21 mouse cellular contexts compared by ENCODE assay signal in genomic region chr16:94330429-94330828, GRCm38 (mm10). TPM values are rescaled to one million over a fixed set of nuclear protein-coding genes. Genes with fewer than 3 reads are reported as not detected.
DNase-seq lines count a peak whose midpoint lies in the region; ATAC-seq and TF ChIP-seq lines count a peak whose summit lies in the region.
"Had no signal": no experiment of that assay in that cellular context is flagged by ENCODE, and none has a peak within 500 bp of the region (broad histone marks: within the 10 kb centered on the region; RNA-seq: fewer than 3 reads in every experiment).

No protein-coding gene starts in this region.

- H3K4me2 ChIP-seq in midbrain, embryonic 15.5 days, result no peak overlapping the region
- no peak overlapping the region for H3K4me2 ChIP-seq in forebrain, embryonic 13.5 days
- H3K4me2 ChIP-seq in midbrain, postnatal 0 days (ENCODE audit: low read depth, low read length, poor library complexity, severe bottlenecking), result no peak overlapping the region
- H3K4me2 ChIP-seq: hindbrain, embryonic 15.5 days; limb, embryonic 15.5 days; neural tube, embryonic 15.5 days had no signal

- H3K36me3 ChIP-seq in midbrain, embryonic 10.5 days, result no peaks in the 10 kb centered on the region
- no peaks in the 10 kb centered on the region for H3K36me3 ChIP-seq in midbrain, embryonic 15.5 days (replicated peaks)
- H3K36me3 ChIP-seq in forebrain, embryonic 13.5 days (ENCODE audit: poor library complexity, severe bottlenecking), result no peaks in the 10 kb centered on the region
- no peaks in the 10 kb centered on the region for H3K36me3 ChIP-seq in midbrain, postnatal 0 days (ENCODE audit: insufficient read depth, low read length)
- H3K36me3 ChIP-seq: hindbrain, embryonic 15.5 days; limb, embryonic 15.5 days; neural tube, embryonic 15.5 days had no signal

- no peak overlapping the region for H3K4me3 ChIP-seq in midbrain, embryonic 10.5 days
- H3K4me3 ChIP-seq in midbrain, embryonic 15.5 days, result no peak overlapping the region
- H3K4me3 ChIP-seq in forebrain, embryonic 13.5 days, result no peak overlapping the region
- no peak overlapping the region for H3K4me3 ChIP-seq in midbrain, postnatal 0 days (ENCODE audit: low read depth, low read length)
- H3K4me3 ChIP-seq: hindbrain, embryonic 15.5 days; limb, embryonic 15.5 days; neural tube, embryonic 15.5 days had no signal

- H3K4me1 ChIP-seq in midbrain, embryonic 10.5 days, result peaks cover 34% of the 10 kb centered on the region
- H3K4me1 ChIP-seq in midbrain, embryonic 15.5 days, result peaks cover 23% of the 10 kb centered on the region
- H3K4me1 ChIP-seq in forebrain, embryonic 13.5 days, result peaks cover 33% of the 10 kb centered on the region
- H3K4me1 ChIP-seq in midbrain, postnatal 0 days (ENCODE audit: insufficient read depth, low read length), result peaks cover 6% of the 10 kb centered on the region; the same call in 1 of the 2 replicates

- peaks cover 57% of the 10 kb centered on the region for H3K27me3 ChIP-seq in midbrain, embryonic 10.5 days (ENCODE audit: low read depth, poor library complexity, severe bottlenecking)
- H3K27me3 ChIP-seq in midbrain, embryonic 15.5 days (replicated peaks), result peaks cover 35% of the 10 kb centered on the region
- peaks cover 41% of the 10 kb centered on the region for H3K27me3 ChIP-seq in forebrain, embryonic 13.5 days
- peaks cover 30% of the 10 kb centered on the region for H3K27me3 ChIP-seq in midbrain, postnatal 0 days (ENCODE audit: insufficient read depth, low read length)

- H3K9ac ChIP-seq in midbrain, embryonic 15.5 days, result no peak overlapping the region
- no peak overlapping the region for H3K9ac ChIP-seq in forebrain, embryonic 13.5 days
- no peak overlapping the region for H3K9ac ChIP-seq in midbrain, postnatal 0 days (replicated peaks; ENCODE audit: low read length, poor library complexity, severe bottlenecking)
- H3K9ac ChIP-seq: hindbrain, embryonic 15.5 days; limb, embryonic 15.5 days; neural tube, embryonic 15.5 days had no signal

- H3K9me3 ChIP-seq in midbrain, embryonic 10.5 days (replicated peaks), result no peaks in the 10 kb centered on the region
- H3K9me3 ChIP-seq in midbrain, embryonic 15.5 days, result no peaks in the 10 kb centered on the region
- no peaks in the 10 kb centered on the region for H3K9me3 ChIP-seq in forebrain, embryonic 13.5 days (replicated peaks)
- H3K9me3 ChIP-seq in midbrain, postnatal 0 days (ENCODE audit: low read length), result no peaks in the 10 kb centered on the region
- H3K9me3 ChIP-seq: hindbrain, embryonic 15.5 days; limb, embryonic 15.5 days; neural tube, embryonic 15.5 days had no signal

- TF ChIP-seq CTCF in midbrain, postnatal 0 days (IDR thresholded peaks at IDR 0.05), result peak; percentile 7; the same call in 1 of the 2 replicates

- intact Hi-C loops in heart, postnatal 36 days (cut with DNase I), result loop anchor here (10.0 kb wide), 1 partner anchor 396 kb away; no protein-coding TSS in a partner anchor

- 32% methylated on average over 5 of the region's 5 CpGs for whole genome bisulfite sequencing in midbrain, embryonic 10.5 days
- 42% methylated on average over 5 of the region's 5 CpGs for WGBS in midbrain, embryonic 15.5 days
- WGBS in forebrain, embryonic 13.5 days, result 33% methylated on average over 5 of the region's 5 CpGs
- WGBS in midbrain, postnatal 0 days, result 53% methylated on average over 5 of the region's 5 CpGs

- peak; percentile 88 for DNase-seq in heart, adult 11 months
- DNase-seq in heart, postnatal 36 days, result no peak
- peak; percentile 28 for DNase-seq in midbrain, embryonic 10.5 days (ENCODE audit: low spot score)
- DNase-seq in midbrain, postnatal 0 days (ENCODE audit: low spot score), result peak; percentile 56
- no peak for DNase-seq in layer of hippocampus, adult 8-10 months (ENCODE audit: low spot score in 2 of 2)
- no peak for DNase-seq in thymus, postnatal 4 days
- DNase-seq: adrenal gland, postnatal 10 days; B cell, adult 2 months; cerebellum, adult 8-10 months; kidney, adult 2 months; lung, adult 18-20 months; right cerebral cortex, adult 18-20 months had no signal

- peak overlapping the region; percentile 42 for H3K27ac ChIP-seq in midbrain, embryonic 10.5 days (replicated peaks)
- H3K27ac ChIP-seq in midbrain, embryonic 15.5 days, result no peak overlapping the region
- 0 out of 2 replicates have a peak overlapping the region, but pooled peaks have one; percentile 42 for H3K27ac ChIP-seq in forebrain, embryonic 13.5 days
- H3K27ac ChIP-seq in midbrain, postnatal 0 days (ENCODE audit: low read depth, low read length), result no peak overlapping the region
- H3K27ac ChIP-seq: hindbrain, embryonic 15.5 days; limb, embryonic 15.5 days; macrophage; neural tube, embryonic 15.5 days; stomach, postnatal 0 days had no signal

- no peak for ATAC-seq in midbrain, embryonic 15.5 days (replicated peaks)
- peak; percentile 70 for ATAC-seq in forebrain, embryonic 13.5 days
- no peak for ATAC-seq in midbrain, postnatal 0 days (ENCODE audit: low FRiP score)

RNA-seq across cellular contexts. Expression of gene Ripply3, which starts 2.2 kb away (rescaled TPM):
- total RNA-seq in heart, postnatal 36 days (2021), result 1 to 10 TPM; 3.7 to 5.1 TPM
- polyA plus RNA-seq in midbrain, embryonic 10.5 days (2016; fragmentation: Nextera tagmentation; extraction: Ambion mirVana), result 6.1 and 6.2 TPM in 2 replicates
- 1.1 and 1.7 TPM in 2 replicates for polyA plus RNA-seq in midbrain, embryonic 15.5 days (2015; fragmentation: Nextera tagmentation; extraction: Ambion mirVana)
- polyA plus RNA-seq in forebrain, embryonic 13.5 days (2015; fragmentation: Nextera tagmentation; extraction: Ambion mirVana), result 2.1 and 2.8 TPM in 2 replicates
- total RNA-seq in midbrain, postnatal 0 days (2014; rRNA removed), result 0.38 TPM in 1 of 2 replicates, not detected in the other
- 0.20 and 0.60 TPM in 2 replicates for polyA plus RNA-seq in midbrain, postnatal 0 days (2015; fragmentation: Nextera tagmentation; extraction: Ambion mirVana)
- under 1 TPM in 3 of 4 experiments, not detected in 1; 0.21 to 0.71 (median 0.57) TPM for total RNA-seq in layer of hippocampus, adult 8-10 months (2022)
- total RNA-seq: granulocyte monocyte progenitor cell, adult 5-6 weeks; monocyte, adult 5-6 weeks had no signal
- polyA plus RNA-seq: macrophage had no signal

RNA-seq across cellular contexts. Expression of gene Hlcs, which starts 17.1 kb away (rescaled TPM):
- 1 to 10 TPM; 4.8 to 6.7 TPM for total RNA-seq in heart, postnatal 36 days (2021)
- polyA plus RNA-seq in midbrain, embryonic 10.5 days (2016; fragmentation: Nextera tagmentation; extraction: Ambion mirVana), result 12.6 and 13.1 TPM in 2 replicates
- 9.7 and 10.1 TPM in 2 replicates for polyA plus RNA-seq in midbrain, embryonic 15.5 days (2015; fragmentation: Nextera tagmentation; extraction: Ambion mirVana)
- polyA plus RNA-seq in forebrain, embryonic 13.5 days (2015; fragmentation: Nextera tagmentation; extraction: Ambion mirVana), result 9.0 and 9.8 TPM in 2 replicates
- total RNA-seq in midbrain, postnatal 0 days (2014; rRNA removed), result 9.4 and 10.0 TPM in 2 replicates
- polyA plus RNA-seq in midbrain, postnatal 0 days (2015; fragmentation: Nextera tagmentation; extraction: Ambion mirVana), result 6.0 and 7.8 TPM in 2 replicates
- 10 to 100 TPM; 14.0 to 16.5 (median 15.7) TPM for total RNA-seq in layer of hippocampus, adult 8-10 months (2022)

RNA-seq across cellular contexts. Expression of gene Ttc3, which starts 40.0 kb away (rescaled TPM):
- total RNA-seq in heart, postnatal 36 days (2021), result 10 to 100 TPM; 75.4 to 82.1 TPM
- polyA plus RNA-seq in midbrain, embryonic 10.5 days (2016; fragmentation: Nextera tagmentation; extraction: Ambion mirVana), result 327 and 391 TPM in 2 replicates
- 917 and 970 TPM in 2 replicates for polyA plus RNA-seq in midbrain, embryonic 15.5 days (2015; fragmentation: Nextera tagmentation; extraction: Ambion mirVana)
- polyA plus RNA-seq in forebrain, embryonic 13.5 days (2015; fragmentation: Nextera tagmentation; extraction: Ambion mirVana), result 644 and 681 TPM in 2 replicates
- 1,211 and 1,370 TPM in 2 replicates for total RNA-seq in midbrain, postnatal 0 days (2014; rRNA removed)
- 1,107 and 1,271 TPM in 2 replicates for polyA plus RNA-seq in midbrain, postnatal 0 days (2015; fragmentation: Nextera tagmentation; extraction: Ambion mirVana)
- total RNA-seq in layer of hippocampus, adult 8-10 months (2022), result 100 to 1,000 TPM; 668 to 837 (median 753) TPM

RNA-seq across cellular contexts. Expression of gene Pigp, which starts 41.2 kb away (rescaled TPM):
- 100 to 1,000 TPM in 1 of 2 experiments, 10 to 100 TPM in 1; 99.1 to 103 TPM for total RNA-seq in heart, postnatal 36 days (2021)
- 104 and 105 TPM in 2 replicates for polyA plus RNA-seq in midbrain, embryonic 10.5 days (2016; fragmentation: Nextera tagmentation; extraction: Ambion mirVana)
- 110 and 114 TPM in 2 replicates for polyA plus RNA-seq in midbrain, embryonic 15.5 days (2015; fragmentation: Nextera tagmentation; extraction: Ambion mirVana)
- polyA plus RNA-seq in forebrain, embryonic 13.5 days (2015; fragmentation: Nextera tagmentation; extraction: Ambion mirVana), result 120 and 126 TPM in 2 replicates
- total RNA-seq in midbrain, postnatal 0 days (2014; rRNA removed), result 92.0 and 114 TPM in 2 replicates
- 143 and 148 TPM in 2 replicates for polyA plus RNA-seq in midbrain, postnatal 0 days (2015; fragmentation: Nextera tagmentation; extraction: Ambion mirVana)
- total RNA-seq in layer of hippocampus, adult 8-10 months (2022), result 10 to 100 TPM; 44.5 to 52.5 (median 48.7) TPM

Comparison
In these comparisons a context has a peak if more than half of its experiments do, and no peak if none do; other contexts are left out.
1. DNase-seq: peak in heart, adult 11 months (single experiment), midbrain, embryonic 10.5 days (single experiment) and midbrain, postnatal 0 days (single experiment); none in heart, postnatal 36 days (0 of 2), layer of hippocampus, adult 8-10 months (0 of 2) and thymus, postnatal 4 days (single experiment).
2. H3K27ac ChIP-seq: peak in midbrain, embryonic 10.5 days (single experiment) and forebrain, embryonic 13.5 days (single experiment); none in midbrain, embryonic 15.5 days (single experiment) and midbrain, postnatal 0 days (single experiment).